Mouse (Mus musculus) spleen, adult 2 months (tissue): ENCODE results near the gene Grcc10. TPM values are rescaled to one million over a fixed set of nuclear protein-coding genes. Genes with fewer than 3 reads are reported as not detected.

Experiments used
- DNase-seq, 2 experiments: peaks; one replicate each; pipeline versions ENCODE4 v3.0.0 to v3.0.0-alpha.2; 2012 to 2021; ENCODE audit warnings: low spot score in 2 of 2, low read depth in 1 of 2
- H3K27ac ChIP-seq: fragments of 200-500 bp; 2 replicates; pipeline ENCODE4 v1.5.1; 2012; ENCODE audit warnings: low read length, inconsistent platforms; ENCODE audit not compliant: insufficient read depth
- H3K27me3 ChIP-seq: fragments of 200-500 bp; 2 replicates; pipeline ENCODE4 v1.6.1; 2012; ENCODE audit warnings: mild to moderate bottlenecking, moderate library complexity, low read length, inconsistent platforms; ENCODE audit not compliant: control insufficient read depth, insufficient read depth
- H3K36me3 ChIP-seq: fragments of 200-500 bp; 2 replicates; pipeline ENCODE4 v1.6.1; 2012; ENCODE audit warnings: mild to moderate bottlenecking, low read length, inconsistent platforms; ENCODE audit not compliant: control insufficient read depth, insufficient read depth
- H3K4me1 ChIP-seq: fragments of 200-500 bp; 2 replicates; pipeline ENCODE4 v1.6.1; 2011; ENCODE audit warnings: inconsistent platforms; ENCODE audit not compliant: control insufficient read depth, insufficient read depth, insufficient read length
- H3K4me3 ChIP-seq: fragments of 200-500 bp; 2 replicates; pipeline ENCODE4 v1.5.1; 2011; ENCODE audit warnings: mild to moderate bottlenecking, inconsistent platforms; ENCODE audit not compliant: insufficient read depth, insufficient read length; ENCODE audit errors: extremely low read depth
- CTCF ChIP-seq: fragments of 200-500 bp; IDR thresholded peaks from 2 replicates; pipeline ENCODE4 v1.5.1; 2011; ENCODE audit warnings: mild to moderate bottlenecking, inconsistent platforms; ENCODE audit not compliant: insufficient read depth, insufficient read length, insufficient replicate concordance; ENCODE audit errors: extremely low read depth
- POLR2A ChIP-seq: fragments of 200-500 bp; IDR thresholded peaks from 2 replicates; pipeline ENCODE4 v1.6.1; 2011; ENCODE audit warnings: low read depth, low read length, inconsistent platforms
- WGBS: fragments of 180-500 bp; shearing (Covaris S2); methylation state at CpG from one replicate; pipeline ENCODE4 v1.1.7; 2018; 5-methylcytosine and 5-hydroxymethylcytosine counted together
- polyA plus RNA-seq: library from polyadenylated mRNA; depleted of rRNA; stranded (reverse); fragments of >200 nt; gene quantifications from 2 replicates; pipeline ENCODE4 v1.2.3, GENCODE M21; 2012; rRNA removed

Gene Grcc10
- 209 and 225 TPM in 2 replicates for polyA plus RNA-seq

DNA sequence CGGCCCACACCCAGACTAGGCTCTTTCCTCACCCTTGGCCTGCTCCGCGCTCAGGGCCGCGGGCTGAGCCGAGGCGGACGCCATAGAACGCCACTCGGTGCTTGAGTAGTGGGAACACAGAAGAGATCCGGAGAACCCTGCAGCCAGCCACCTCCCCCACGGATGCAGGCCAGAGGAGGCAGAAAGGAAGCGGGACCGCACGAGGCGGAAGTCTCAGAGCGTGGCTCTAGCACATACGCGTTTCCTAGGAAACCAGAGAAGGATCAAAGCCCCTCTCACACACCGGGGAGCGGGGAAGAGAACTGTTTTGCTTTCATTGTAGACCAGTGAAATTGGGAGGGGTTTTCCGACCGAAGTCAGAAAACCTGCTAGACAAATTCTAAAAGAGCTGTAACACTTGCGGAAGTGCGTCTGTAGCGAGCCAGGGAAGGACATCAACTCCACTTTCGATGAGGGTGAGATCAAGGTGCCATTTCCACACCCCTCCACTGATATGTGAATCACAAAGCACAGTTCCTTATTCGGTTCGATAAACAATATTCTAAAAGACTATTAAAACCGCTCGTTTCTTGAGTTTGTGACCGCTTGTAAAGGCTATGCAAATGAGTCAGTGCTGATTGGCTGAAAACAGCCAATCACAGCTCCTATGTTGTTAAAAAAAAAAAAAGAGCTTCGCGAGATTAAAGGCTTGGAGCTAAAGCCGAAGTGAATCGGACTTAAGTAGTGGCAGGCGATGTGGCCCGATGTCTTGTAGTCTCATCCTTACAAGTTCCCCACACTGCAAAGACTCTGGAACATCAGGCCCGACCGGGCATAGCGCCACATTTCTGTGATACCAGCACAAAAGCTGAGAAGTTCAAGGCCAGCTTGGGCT is at the start of gene Grcc10:
TSS of gene Grcc10 (minus strand) at position 487 of the 874 bp plus-strand sequence.
- Histone ChIP-seq H3K4me3 (peak within 1 kb of the TSS; percentile 92), H3K27ac (peak within 1 kb of the TSS; percentile 99), H3K4me1 (peaks cover 45% of the 10 kb centered on the region), H3K27me3 (no peaks in the 10 kb centered on the region), H3K36me3 (0 out of 2 replicates have a peak, but pooled peaks cover 4% of the 10 kb centered on the region)
- DNase-seq: peak; percentile 84 to 93
- WGBS: under 1% methylated on average over 41 of the region's 41 CpGs
- TF ChIP-seq CTCF: no peak
- TF ChIP-seq POLR2A: peak; percentile 86

DNA sequence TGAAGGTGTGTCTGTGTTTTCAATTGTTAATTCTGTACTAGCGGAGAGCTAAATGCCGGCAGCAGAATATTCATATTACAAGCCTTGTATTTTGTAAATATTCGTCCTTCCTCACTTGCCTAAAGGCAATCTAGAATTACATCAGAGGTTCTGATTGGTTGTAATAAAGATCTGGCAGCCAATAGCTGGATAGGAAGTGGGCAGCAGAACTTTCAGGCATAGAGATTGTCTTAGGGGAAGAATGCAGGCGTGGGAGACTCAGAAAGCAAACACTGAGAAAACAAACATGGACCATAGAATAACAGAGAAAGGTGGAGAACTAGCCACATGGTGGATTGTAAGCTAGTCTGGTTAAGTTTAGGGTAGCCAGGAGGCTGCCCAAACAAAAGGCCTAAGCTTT is 48.9 kb upstream of the Grcc10 start:
- Histone ChIP-seq H3K4me3 (no peak overlapping the region), H3K27me3 (no peaks in the 10 kb centered on the region), H3K27ac (no peak overlapping the region), H3K4me1 (no peaks in the 10 kb centered on the region), H3K36me3 (no peaks in the 10 kb centered on the region)
- DNase-seq: no peak
- 81% methylated on average over 4 of the region's 4 CpGs for WGBS
- no peak for TF ChIP-seq POLR2A
- TF ChIP-seq CTCF: no peak

DNA sequence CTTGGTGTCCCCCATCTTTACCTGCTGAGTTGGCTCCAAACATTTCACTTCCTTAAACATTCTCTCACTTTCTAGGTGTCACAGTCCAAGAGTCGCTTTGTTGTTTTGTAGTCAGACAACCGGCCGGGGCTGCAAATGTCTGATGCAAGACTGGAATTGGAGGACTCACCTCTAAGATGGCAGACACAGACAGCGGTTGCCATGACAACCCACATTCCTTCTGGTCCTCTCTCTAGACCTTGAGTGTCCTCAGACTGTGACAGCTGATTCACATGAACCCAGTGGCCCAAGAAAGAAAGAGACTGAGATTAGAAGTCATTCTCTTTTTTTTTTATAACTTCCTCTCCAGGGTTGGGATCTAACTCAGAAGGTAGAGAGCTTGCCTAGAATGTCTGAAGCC is 48.3 kb upstream of the Grcc10 start:
- no peak for DNase-seq
- Histone ChIP-seq H3K4me1 (no peaks in the 10 kb centered on the region), H3K27me3 (no peaks in the 10 kb centered on the region), H3K36me3 (no peaks in the 10 kb centered on the region), H3K27ac (no peak overlapping the region), H3K4me3 (no peak overlapping the region)
- WGBS: 86% methylated on average over 4 of the region's 4 CpGs
- TF ChIP-seq CTCF (no peak), POLR2A (no peak)

DNA sequence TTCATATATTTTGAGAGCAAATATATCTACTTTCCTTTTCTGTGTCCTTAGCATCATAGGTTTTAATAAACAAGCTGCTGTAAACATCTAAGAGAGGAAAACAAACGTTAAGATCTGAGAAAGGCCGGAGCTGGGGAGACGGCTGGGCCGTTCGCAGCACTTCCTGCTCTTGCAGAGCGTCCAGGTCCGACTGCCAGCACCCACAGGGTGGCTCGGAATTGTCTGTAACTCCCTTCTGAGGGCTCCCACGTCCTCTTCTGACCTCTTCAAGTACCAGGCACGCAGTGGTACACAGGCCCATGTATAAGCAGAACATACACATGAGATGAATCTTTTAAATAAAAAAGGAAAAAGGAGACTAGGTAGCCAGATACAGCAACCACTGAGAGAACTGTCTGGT is 46.5 kb upstream of the Grcc10 start:
- DNase-seq: no peak
- Histone ChIP-seq H3K4me3 (no peak overlapping the region), H3K27me3 (no peaks in the 10 kb centered on the region), H3K4me1 (no peaks in the 10 kb centered on the region), H3K27ac (no peak overlapping the region), H3K36me3 (no peaks in the 10 kb centered on the region)
- TF ChIP-seq POLR2A: no peak
- no peak for TF ChIP-seq CTCF
- 85% methylated on average over 10 of the region's 10 CpGs for WGBS

DNA sequence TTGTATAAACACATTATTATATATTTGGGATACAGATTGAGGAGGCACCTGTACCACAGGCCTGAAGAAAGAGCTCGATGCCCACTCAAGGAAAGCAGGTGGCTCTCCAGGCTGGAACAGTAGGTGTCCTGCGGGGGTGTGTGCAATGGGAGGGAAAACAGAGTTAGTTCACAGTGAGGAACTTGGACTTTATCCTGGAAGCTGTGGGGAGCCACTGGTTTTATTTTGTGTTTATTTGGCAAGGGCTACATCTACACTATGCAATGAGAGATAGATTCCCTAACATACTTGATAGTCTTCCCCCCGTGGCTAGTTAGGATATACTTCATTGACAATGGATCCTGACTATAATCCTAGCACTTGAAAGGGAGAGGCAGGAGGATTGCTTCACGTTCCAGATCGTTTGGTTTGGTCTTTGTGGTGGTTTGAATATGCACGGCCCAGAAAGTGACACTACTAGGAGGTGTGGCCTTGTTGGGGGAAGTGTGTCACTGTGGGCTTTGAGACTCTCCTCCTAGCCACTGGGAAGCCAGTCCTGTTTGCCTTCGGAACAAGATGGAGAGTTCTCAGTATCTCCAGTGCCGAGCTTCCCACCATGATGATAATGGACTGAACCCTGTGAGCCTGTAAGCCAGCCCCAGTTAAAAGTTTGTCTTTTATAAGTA is 45.7 kb upstream of the Grcc10 start:
- Histone ChIP-seq H3K27me3 (no peaks in the 10 kb centered on the region), H3K36me3 (no peaks in the 10 kb centered on the region), H3K27ac (no peak overlapping the region), H3K4me1 (peaks cover 3% of the 10 kb centered on the region; the same call in 1 of the 2 replicates), H3K4me3 (no peak overlapping the region)
- no peak for TF ChIP-seq POLR2A
- TF ChIP-seq CTCF: no peak
- 47% methylated on average over 8 of the region's 8 CpGs for WGBS
- DNase-seq: no peak

DNA sequence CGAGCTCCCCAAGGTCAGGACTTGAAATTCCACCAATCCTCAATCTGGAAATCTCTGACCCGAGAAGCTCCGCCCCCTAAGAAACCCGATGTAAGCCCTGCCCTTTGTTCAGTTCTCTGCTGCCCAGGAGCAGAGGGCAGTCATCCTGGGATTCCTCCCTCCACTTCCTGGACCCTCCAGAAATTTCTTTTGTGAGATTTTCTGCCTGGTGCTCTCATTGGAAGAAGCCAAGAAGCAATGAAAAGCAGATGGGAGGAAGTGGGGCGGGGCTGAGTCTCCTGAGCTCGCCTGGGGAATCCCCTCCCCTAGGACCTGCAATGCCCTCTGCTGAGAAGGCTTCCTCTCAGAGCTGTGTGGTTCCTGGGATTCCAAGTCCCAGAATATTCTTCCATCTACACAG is 41.3 kb upstream of the Grcc10 start:
- TF ChIP-seq POLR2A (no peak), CTCF (no peak)
- 10% methylated on average over 6 of the region's 6 CpGs for WGBS
- Histone ChIP-seq H3K4me1 (peaks cover 12% of the 10 kb centered on the region; the same call in 1 of the 2 replicates), H3K36me3 (no peaks in the 10 kb centered on the region), H3K4me3 (peak overlapping the region; percentile 70; the same call in 1 of the 2 replicates), H3K27me3 (no peaks in the 10 kb centered on the region), H3K27ac (no peak overlapping the region)
- peak in 1 of 2 experiments; percentile 68 for DNase-seq
